Mouse (Mus musculus) MEL (cell line): ENCODE measurements around the gene Gm5565. TPM values are rescaled to one million over a fixed set of nuclear protein-coding genes. Genes with fewer than 3 reads are reported as not detected.
"Not testable (repeated sequence)": the region's sequence is repeated elsewhere in the genome, so short reads cannot be mapped to it uniquely, and the experiment has no call there.

Source experiments
- DNase-seq: peaks from one replicate; pipeline ENCODE4 v3.0.0; 2011; ENCODE audit warnings: low read depth, low spot score
- H3K27ac ChIP-seq: 2 replicates; pipeline ENCODE4 v1.5.1; 2012; ENCODE audit warnings: low read depth, mild to moderate bottlenecking, control low read depth, low read length, moderate library complexity; ENCODE audit not compliant: control insufficient read depth
- H3K27me3 ChIP-seq, 2 experiments: fragments of 150-350 bp in 1 of 2; sonication (generic) in 1 of 2; 2 replicates each; pipeline ENCODE4 v1.6.1; 2012; ENCODE audit warnings: low read length in 2 of 2, mild to moderate bottlenecking in 2 of 2, improper control_type of control experiment in 1 of 2, moderate library complexity in 1 of 2; ENCODE audit not compliant: insufficient read depth in 2 of 2, control insufficient read depth in 1 of 2
- H3K36me3 ChIP-seq, 2 experiments: 2 replicates each; pipeline ENCODE4 v1.6.1; 2012 to 2014; ENCODE audit warnings: low read length in 2 of 2, improper control_type of control experiment in 1 of 2, inconsistent platforms in 1 of 2, mild to moderate bottlenecking in 1 of 2; ENCODE audit not compliant: insufficient read depth in 2 of 2, control insufficient read depth in 1 of 2
- H3K4me1 ChIP-seq, 2 experiments: fragments of 150-350 bp in 1 of 2; sonication (generic) in 1 of 2; 2 replicates each; pipeline ENCODE4 v1.6.1; 2012; ENCODE audit warnings: low read length in 2 of 2, improper control_type of control experiment in 1 of 2, mild to moderate bottlenecking in 1 of 2; ENCODE audit not compliant: insufficient read depth in 2 of 2, control insufficient read depth in 1 of 2
- H3K4me3 ChIP-seq, 2 experiments: fragments of 150-350 bp in 1 of 2; sonication (generic) in 1 of 2; 2 replicates each; pipeline ENCODE4 v1.5.1; 2012; ENCODE audit warnings: low read depth in 2 of 2, low read length in 2 of 2, mild to moderate bottlenecking in 2 of 2, moderate library complexity in 2 of 2, control low read depth in 1 of 2, improper control_type of control experiment in 1 of 2; ENCODE audit not compliant: control insufficient read depth in 1 of 2, insufficient read depth in 1 of 2
- H3K79me2 ChIP-seq: 2 replicates; pipeline ENCODE4 v1.6.1; 2012; ENCODE audit warnings: mild to moderate bottlenecking, low read length, moderate library complexity; ENCODE audit not compliant: control insufficient read depth, poor library complexity, insufficient read depth
- H3K9ac ChIP-seq: 2 replicates; pipeline ENCODE4 v1.6.1; 2012; ENCODE audit warnings: low read depth, mild to moderate bottlenecking, control low read depth, low read length, moderate library complexity; ENCODE audit not compliant: control insufficient read depth, poor library complexity, severe bottlenecking
- H3K9me3 ChIP-seq: fragments of 150-350 bp; sonication (generic); replicated peaks from 2 replicates; pipeline ENCODE4 v1.6.1; 2012; ENCODE audit warnings: mild to moderate bottlenecking, low read length, improper control_type of control experiment, moderate library complexity; ENCODE audit not compliant: insufficient read depth
- CTCF ChIP-seq, 3 experiments: IDR thresholded peaks in 2 of 3; conservative IDR thresholded peaks in 1 of 3; 2 replicates each; pipeline ENCODE4 v1.5.1; 2011 to 2012; ENCODE audit warnings: low read length in 3 of 3, low read depth in 2 of 3, mild to moderate bottlenecking in 2 of 3, improper control_type of control experiment in 1 of 3, inconsistent platforms in 1 of 3, mixed read lengths in 1 of 3, moderate library complexity in 1 of 3; ENCODE audit not compliant: control insufficient read depth in 1 of 3, insufficient read depth in 1 of 3, poor library complexity in 1 of 3, severe bottlenecking in 1 of 3
- RAD21 ChIP-seq: IDR thresholded peaks from 2 replicates; pipeline ENCODE4 v1.6.1; 2011; ENCODE audit warnings: mild to moderate bottlenecking, low read depth, low read length, improper control_type of control experiment
- SMC3 ChIP-seq: IDR thresholded peaks from 2 replicates; pipeline ENCODE4 v1.6.1; 2011; ENCODE audit warnings: low read depth, low read length, improper control_type of control experiment
- polyA plus RNA-seq, 2 experiments: library from polyadenylated mRNA; stranded (reverse) in 1 of 2; unstranded in 1 of 2; fragments of >175 nt in 1 of 2; fragments of >200 nt in 1 of 2; gene quantifications; 2 replicates each; pipeline versions ENCODE4 v1.2.1 to v1.2.4; 2012; ENCODE audit warnings: low replicate concordance in 2 of 2, low read depth in 1 of 2; ENCODE audit not compliant: insufficient read length in 2 of 2, insufficient read depth in 1 of 2, missing spikeins in 1 of 2
- total RNA-seq: library from RNA; depleted of rRNA; stranded (reverse); fragments of 300-350 nt; gene quantifications from 2 replicates; pipeline ENCODE4 v1.2.3, GENCODE M21; 2012

Gm5565 gene
- total and polyA plus RNA-seq, 3 experiments: not detected

GRCm38 (mm10) chr5:146187441-146187840, 27.1 kb upstream of the Gm5565 start:
- not testable (repeated sequence) for H3K4me3 ChIP-seq, H3K9me3 ChIP-seq, H3K79me2 ChIP-seq

DNA sequence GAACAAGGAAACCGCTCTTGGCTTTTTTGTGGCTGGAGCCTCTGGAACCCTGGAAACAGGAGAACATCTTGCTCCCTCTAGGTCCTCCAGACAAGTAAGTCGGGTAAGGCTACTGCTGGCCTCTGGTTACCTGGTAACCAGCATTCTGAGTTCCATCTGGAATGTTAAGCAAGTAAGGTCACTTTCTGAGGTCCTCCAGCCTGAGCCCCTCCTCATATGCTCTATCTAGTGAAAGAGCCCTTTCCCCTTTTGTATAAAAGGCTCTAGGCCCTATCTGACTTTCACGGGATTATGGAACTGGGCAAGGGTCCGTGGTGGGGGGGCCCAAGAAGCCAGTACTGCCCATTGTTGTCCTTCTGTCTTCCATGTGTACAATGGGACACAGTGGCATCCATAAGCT, 24.9 kb upstream of the Gm5565 start, which contains the start of gene 1700001J03Rik:
TSS of gene 1700001J03Rik (minus strand) at position 101 of the 400 bp plus-strand sequence.
- not testable (repeated sequence) for H3K4me3 ChIP-seq

More at GRCm38 (mm10) chr5:146187441-146187840, 27.1 kb upstream of the Gm5565 start:
- not testable (repeated sequence) for H3K9ac ChIP-seq, H3K36me3 ChIP-seq, H3K27me3 ChIP-seq, DNase-seq, H3K27ac ChIP-seq, H3K4me1 ChIP-seq
- peak in 1 of 3 experiments; percentile 15; a peak in 1 of 6 replicates for TF ChIP-seq CTCF (IDR thresholded peaks at IDR 0.05 in 2 of 3, conservative IDR thresholded peaks at IDR 0.05 in 1 of 3; ENCODE audit: control insufficient read depth in 1 of 3, insufficient read depth in 1 of 3, low read depth in 2 of 3, low read length in 3 of 3, poor library complexity in 1 of 3, severe bottlenecking in 1 of 3)

DNA sequence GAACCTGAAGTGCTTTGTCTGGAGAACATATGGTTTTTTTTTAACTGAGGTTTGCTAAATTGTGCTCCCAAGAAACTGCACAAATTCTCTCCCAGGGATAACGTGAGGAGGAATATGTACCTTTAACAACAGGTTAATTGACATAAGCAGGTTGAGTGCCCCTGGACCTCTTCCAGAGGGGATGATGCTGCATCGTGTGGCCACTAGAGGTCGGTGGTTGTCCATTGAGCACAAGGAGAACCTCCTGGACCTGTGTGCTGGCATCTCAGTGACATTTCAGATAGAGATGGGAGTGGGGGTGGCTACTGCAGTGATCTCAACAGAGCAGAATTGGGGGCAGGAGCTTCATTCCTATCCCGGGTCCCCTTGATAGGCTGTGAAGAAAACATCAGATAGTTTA, 12.4 kb upstream of the Gm5565 start:
- H3K9me3 ChIP-seq, H3K79me2 ChIP-seq, H3K4me1 ChIP-seq, H3K4me3 ChIP-seq, H3K27me3 ChIP-seq, DNase-seq, H3K36me3 ChIP-seq, H3K9ac ChIP-seq, H3K27ac ChIP-seq: not testable (repeated sequence)
- TF ChIP-seq RAD21: peak; percentile 15
- peak; percentile 27 to 51 (median 38); a peak in 5 of 6 replicates for TF ChIP-seq CTCF (IDR thresholded peaks at IDR 0.05 in 2 of 3, conservative IDR thresholded peaks at IDR 0.05 in 1 of 3; ENCODE audit: control insufficient read depth in 1 of 3, insufficient read depth in 1 of 3, low read depth in 2 of 3, low read length in 3 of 3, poor library complexity in 1 of 3, severe bottlenecking in 1 of 3)
- peak; percentile 27 for TF ChIP-seq SMC3

More for the DNA sequence above, 24.9 kb upstream of the Gm5565 start, which contains the start of gene 1700001J03Rik:
- not testable (repeated sequence) for H3K9ac ChIP-seq, H3K79me2 ChIP-seq, DNase-seq, H3K27ac ChIP-seq, H3K9me3 ChIP-seq, H3K4me1 ChIP-seq, H3K36me3 ChIP-seq, H3K27me3 ChIP-seq

GRCm38 (mm10) chr5:146170621-146171020, 10.3 kb upstream of the Gm5565 start, which contains the start of gene Gm6309:
TSS of gene Gm6309 (minus strand) at chr5:146170721.
- not testable (repeated sequence) for H3K27me3 ChIP-seq, H3K79me2 ChIP-seq, H3K9ac ChIP-seq, H3K27ac ChIP-seq, DNase-seq, H3K36me3 ChIP-seq, H3K4me3 ChIP-seq, H3K4me1 ChIP-seq, H3K9me3 ChIP-seq

- not testable (repeated sequence) for H3K27ac ChIP-seq, H3K27me3 ChIP-seq, DNase-seq, H3K9me3 ChIP-seq, H3K36me3 ChIP-seq, H3K4me3 ChIP-seq, H3K9ac ChIP-seq, H3K4me1 ChIP-seq, H3K79me2 ChIP-seq
Observed at GRCm38 (mm10) chr5:146158326-146158725, 2.0 kb downstream of the Gm5565 start.
